Mouse (Mus musculus): Measurements from ENCODE around the gene Scp2. TPM values are rescaled to one million over a fixed set of nuclear protein-coding genes. Genes with fewer than 3 reads are reported as not detected.
A peak's percentile ranks its signal among the peaks of the same experiment; 100 is the strongest.

Gene Scp2
- total and polyA plus RNA-seq, 3 experiments = 235 to 357 (median 303) TPM

- Histone ChIP-seq H3K27me3 (ENCODE audit: control insufficient read depth, insufficient read depth, low read length) (no peaks in the 10 kb centered on the region), H3K27ac (no peak overlapping the region), H3K4me3 (no peak overlapping the region), H3K36me3 (ENCODE audit: control insufficient read depth, insufficient read depth, low read length) (peaks cover 25% of the 10 kb centered on the region), H3K9ac (ENCODE audit: low read depth, low read length) (no peak overlapping the region), H3K79me2 (replicated peaks; ENCODE audit: control insufficient read depth, insufficient read depth, low read length) (no peaks in the 10 kb centered on the region; the same call in 1 of the 2 replicates), H3K4me1 (ENCODE audit: control insufficient read depth, insufficient read depth, low read length) (peaks cover 5% of the 10 kb centered on the region)
- no peak for DNase-seq
- TF ChIP-seq POLR2A (IDR thresholded peaks at IDR 0.05; ENCODE audit: insufficient read depth, low read depth, low read length) = no peak
- no peak for TF ChIP-seq EP300 (IDR thresholded peaks at IDR 0.05; ENCODE audit: insufficient read depth, low read depth, low read length)
- TF ChIP-seq CTCF (IDR thresholded peaks at IDR 0.05) = no peak
- intact Hi-C loops (cut with DNase I) = no loop called here
- WGBS = 90% methylated on average over 5 of the region's 5 CpGs
These were observed 82.3 kb downstream of the Scp2 start for GRCm38 (mm10) chr4:108062524-108062923.

DNA sequence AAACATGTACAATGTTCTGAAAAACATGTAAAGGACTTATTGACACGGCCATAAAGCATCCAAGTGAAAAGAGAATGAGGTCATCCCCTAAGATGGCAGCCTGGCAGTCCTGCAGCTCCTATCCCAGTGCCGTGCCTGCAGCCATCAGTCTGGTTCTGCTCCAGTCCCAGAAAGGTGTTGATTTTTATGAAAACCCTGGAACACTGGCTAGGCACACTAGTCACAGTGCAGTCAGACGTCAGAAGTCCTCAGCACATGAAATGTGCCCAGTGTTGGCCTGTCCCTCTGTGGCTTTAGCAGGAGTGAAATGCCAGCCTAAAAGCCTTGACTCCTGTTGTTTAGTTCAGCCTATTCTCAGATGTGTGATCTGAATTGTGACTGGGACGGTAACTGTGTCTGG is 84.0 kb downstream of the Scp2 start:
- 72% methylated on average over 4 of the region's 4 CpGs for WGBS
- no peak overlapping the region for H3K9ac ChIP-seq (ENCODE audit: low read depth, low read length)
- intact Hi-C loops (cut with DNase I) = no loop called here
- H3K4me3 ChIP-seq = no peak overlapping the region
- TF ChIP-seq EP300 (IDR thresholded peaks at IDR 0.05; ENCODE audit: insufficient read depth, low read depth, low read length) (no peak), CTCF (IDR thresholded peaks at IDR 0.05) (no peak), POLR2A (IDR thresholded peaks at IDR 0.05; ENCODE audit: insufficient read depth, low read depth, low read length) (no peak)
- H3K27ac ChIP-seq = no peak overlapping the region
- no peaks in the 10 kb centered on the region for H3K27me3 ChIP-seq (ENCODE audit: control insufficient read depth, insufficient read depth, low read length)
- H3K79me2 ChIP-seq (replicated peaks; ENCODE audit: control insufficient read depth, insufficient read depth, low read length) = no peaks in the 10 kb centered on the region; the same call in 1 of the 2 replicates
- peaks cover 5% of the 10 kb centered on the region for H3K4me1 ChIP-seq (ENCODE audit: control insufficient read depth, insufficient read depth, low read length)
- peaks cover 19% of the 10 kb centered on the region for H3K36me3 ChIP-seq (ENCODE audit: control insufficient read depth, insufficient read depth, low read length)
- DNase-seq = peak in 1 of 2 experiments; percentile 12

GRCm38 (mm10) chr4:108059601-108060379 is 85.0 kb downstream of the Scp2 start:
- Histone ChIP-seq H3K36me3 (ENCODE audit: control insufficient read depth, insufficient read depth, low read length) (peaks cover 15% of the 10 kb centered on the region), H3K27me3 (ENCODE audit: control insufficient read depth, insufficient read depth, low read length) (no peaks in the 10 kb centered on the region), H3K9ac (ENCODE audit: low read depth, low read length) (no peak overlapping the region), H3K27ac (no peak overlapping the region), H3K4me3 (no peak overlapping the region), H3K4me1 (ENCODE audit: control insufficient read depth, insufficient read depth, low read length) (peaks cover 4% of the 10 kb centered on the region; the same call in 1 of the 2 replicates), H3K79me2 (replicated peaks; ENCODE audit: control insufficient read depth, insufficient read depth, low read length) (no peaks in the 10 kb centered on the region; the same call in 1 of the 2 replicates)
- intact Hi-C loops (cut with DNase I) = no loop called here
- DNase-seq = no peak
- WGBS = 87% methylated on average over 19 of the region's 19 CpGs
- no peak for TF ChIP-seq EP300 (IDR thresholded peaks at IDR 0.05; ENCODE audit: insufficient read depth, low read depth, low read length)
- TF ChIP-seq POLR2A (IDR thresholded peaks at IDR 0.05; ENCODE audit: insufficient read depth, low read depth, low read length) = no peak
- no peak for TF ChIP-seq CTCF (IDR thresholded peaks at IDR 0.05)

DNA sequence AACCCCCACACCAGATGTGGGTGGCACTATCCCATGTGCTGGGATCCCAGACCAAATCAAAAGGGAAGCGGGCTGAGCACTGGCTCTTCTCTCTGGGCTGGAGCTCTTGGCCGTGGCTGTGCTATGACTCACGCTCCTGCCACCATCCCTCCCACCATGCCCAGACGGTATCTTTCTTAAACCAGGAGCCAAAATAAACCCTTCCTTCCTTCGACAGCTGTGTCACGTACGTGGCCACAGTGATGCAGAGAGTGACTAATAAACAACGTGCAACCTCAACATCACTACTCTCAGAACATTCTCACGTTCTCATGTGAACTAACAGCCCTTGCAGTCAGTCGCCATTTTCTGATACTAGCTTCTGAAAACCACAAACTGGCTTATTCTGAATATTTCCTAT is 86.6 kb downstream of the Scp2 start:
- Histone ChIP-seq H3K27ac (no peak overlapping the region), H3K9ac (ENCODE audit: low read depth, low read length) (no peak overlapping the region), H3K27me3 (ENCODE audit: control insufficient read depth, insufficient read depth, low read length) (no peaks in the 10 kb centered on the region), H3K4me3 (no peak overlapping the region), H3K36me3 (ENCODE audit: control insufficient read depth, insufficient read depth, low read length) (peaks cover 15% of the 10 kb centered on the region), H3K4me1 (ENCODE audit: control insufficient read depth, insufficient read depth, low read length) (peaks cover 4% of the 10 kb centered on the region; the same call in 1 of the 2 replicates), H3K79me2 (replicated peaks; ENCODE audit: control insufficient read depth, insufficient read depth, low read length) (no peaks in the 10 kb centered on the region)
- TF ChIP-seq CTCF (IDR thresholded peaks at IDR 0.05) = no peak
- TF ChIP-seq EP300 (IDR thresholded peaks at IDR 0.05; ENCODE audit: insufficient read depth, low read depth, low read length) = 0 out of 2 replicates have a peak, but pooled peaks have one; percentile 41
- TF ChIP-seq POLR2A (IDR thresholded peaks at IDR 0.05; ENCODE audit: insufficient read depth, low read depth, low read length) = 0 out of 2 replicates have a peak, but pooled peaks have one; percentile 12
- peak in 1 of 2 experiments; percentile 53 for DNase-seq
- 13% methylated on average over 10 of the region's 10 CpGs for WGBS
- intact Hi-C loops (cut with DNase I) = no loop called here

GRCm38 (mm10) chr4:108057247-108057646 is 87.6 kb downstream of the Scp2 start:
- H3K4me3 ChIP-seq = no peak overlapping the region
- no peak overlapping the region for H3K27ac ChIP-seq
- WGBS = 94% methylated on average over 2 of the region's 2 CpGs
- H3K9ac ChIP-seq (ENCODE audit: low read depth, low read length) = no peak overlapping the region
- no peaks in the 10 kb centered on the region for H3K27me3 ChIP-seq (ENCODE audit: control insufficient read depth, insufficient read depth, low read length)
- TF ChIP-seq CTCF (IDR thresholded peaks at IDR 0.05) = no peak
- TF ChIP-seq EP300 (IDR thresholded peaks at IDR 0.05; ENCODE audit: insufficient read depth, low read depth, low read length) = no peak
- TF ChIP-seq POLR2A (IDR thresholded peaks at IDR 0.05; ENCODE audit: insufficient read depth, low read depth, low read length) = no peak
- intact Hi-C loops (cut with DNase I) = no loop called here
- peaks cover 14% of the 10 kb centered on the region for H3K36me3 ChIP-seq (ENCODE audit: control insufficient read depth, insufficient read depth, low read length)
- H3K79me2 ChIP-seq (replicated peaks; ENCODE audit: control insufficient read depth, insufficient read depth, low read length) = no peaks in the 10 kb centered on the region
- peaks cover 4% of the 10 kb centered on the region; the same call in 1 of the 2 replicates for H3K4me1 ChIP-seq (ENCODE audit: control insufficient read depth, insufficient read depth, low read length)
- no peak for DNase-seq

DNA sequence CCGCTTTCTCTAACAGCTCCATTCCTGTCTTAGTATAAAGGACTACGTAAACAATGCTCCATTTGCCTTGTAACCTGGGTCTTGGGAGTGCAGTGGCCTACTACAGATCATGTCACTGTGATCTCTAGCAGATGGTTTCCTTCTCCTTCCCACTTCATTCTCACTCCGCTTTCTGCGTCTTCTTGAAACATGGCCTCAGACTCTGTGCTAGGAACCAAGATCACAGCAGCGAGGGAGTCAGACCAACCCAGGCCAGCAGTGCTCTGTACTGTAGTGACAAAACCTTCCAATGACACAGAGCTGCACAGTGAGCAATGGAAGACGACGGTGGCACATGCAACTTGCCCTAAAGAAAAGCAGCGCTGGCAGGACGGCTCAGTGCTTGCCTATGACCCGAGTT is 88.9 kb downstream of the Scp2 start:
- no peaks in the 10 kb centered on the region for H3K27me3 ChIP-seq (ENCODE audit: control insufficient read depth, insufficient read depth, low read length)
- TF ChIP-seq CTCF (IDR thresholded peaks at IDR 0.05) = no peak
- no peak for TF ChIP-seq EP300 (IDR thresholded peaks at IDR 0.05; ENCODE audit: insufficient read depth, low read depth, low read length)
- no peak for TF ChIP-seq POLR2A (IDR thresholded peaks at IDR 0.05; ENCODE audit: insufficient read depth, low read depth, low read length)
- intact Hi-C loops (cut with DNase I) = no loop called here
- H3K79me2 ChIP-seq (replicated peaks; ENCODE audit: control insufficient read depth, insufficient read depth, low read length) = no peaks in the 10 kb centered on the region
- peaks cover 4% of the 10 kb centered on the region for H3K4me1 ChIP-seq (ENCODE audit: control insufficient read depth, insufficient read depth, low read length)
- peaks cover 12% of the 10 kb centered on the region for H3K36me3 ChIP-seq (ENCODE audit: control insufficient read depth, insufficient read depth, low read length)
- DNase-seq = no peak
- no peak overlapping the region for H3K27ac ChIP-seq
- H3K4me3 ChIP-seq = no peak overlapping the region
- 92% methylated on average over 10 of the region's 10 CpGs for WGBS
- H3K9ac ChIP-seq (ENCODE audit: low read depth, low read length) = no peak overlapping the region

Measured in heart, adult 2 months (tissue).